Mouse (Mus musculus): ENCODE measurements at regions not wholly inside any gene's neighbourhood (a gene's known extent, or its start where the extent isn't known, plus 50 kb on each side); places are given as distances from the start of the nearest gene placed in this dataset.

DNA sequence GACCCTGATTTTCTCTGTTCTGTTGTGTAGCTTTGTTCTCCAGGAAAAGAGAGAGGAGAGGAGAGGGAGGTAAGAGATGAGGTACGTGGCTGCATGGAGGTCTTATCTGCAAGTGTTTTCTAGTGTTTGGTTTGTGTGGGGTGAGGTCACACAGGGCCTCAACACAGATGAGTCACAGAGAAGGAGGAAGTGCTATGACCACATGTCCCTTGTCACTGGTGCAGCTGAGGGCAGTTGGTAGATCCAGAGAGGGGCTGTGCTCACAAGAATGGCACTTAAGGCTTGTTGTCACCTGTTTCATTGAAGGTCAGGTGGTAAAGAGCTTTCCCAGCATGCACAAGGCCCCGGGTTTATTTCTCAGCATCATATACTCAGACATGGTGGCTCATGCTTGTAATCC, 73.2 kb downstream of the Itgb2l start:
- no peak overlapping the region for H3K9ac ChIP-seq (ENCODE audit: insufficient read depth, low read depth)
- no peaks in the 10 kb centered on the region for H3K27me3 ChIP-seq (replicated peaks)
- dilution Hi-C loops (cut with MboI; ENCODE audit: extremely low pct_ligation_motif_present, extremely low pct_unique_long_range_greater_than_20kb, low sequenced_read_pairs): no loop called here
- peaks cover 18 to 37% of the 10 kb centered on the region in 2 experiments for H3K4me1 ChIP-seq (ENCODE audit: control insufficient read depth in 1 of 2, insufficient read depth in 2 of 2)
- no peaks in the 10 kb centered on the region for H3K36me3 ChIP-seq (replicated peaks in 1 of 2; ENCODE audit: control insufficient read depth in 1 of 2, insufficient read depth in 1 of 2, low read length in 1 of 2)
- DNase-seq (ENCODE audit: extremely low read depth): peak; percentile 79
- peaks cover 3% of the 10 kb centered on the region for H3K9me3 ChIP-seq (replicated peaks; ENCODE audit: low read length)
- TF ChIP-seq JUND (conservative IDR thresholded peaks at IDR 0.05; ENCODE audit: low read depth, low read length) (peak; percentile 85), CHD1 (IDR thresholded peaks at IDR 0.05; ENCODE audit: low read depth, low read length) (no peak), MXI1 (IDR thresholded peaks at IDR 0.05; ENCODE audit: low read depth, low read length) (peak; percentile 77), ZNF384 (IDR thresholded peaks at IDR 0.05; ENCODE audit: low read depth, low read length) (no peak), UBTF (IDR thresholded peaks at IDR 0.05; ENCODE audit: low read depth, low read length) (no peak), CTCF (conservative IDR thresholded peaks at IDR 0.05 in 1 of 2, IDR thresholded peaks at IDR 0.05 in 1 of 2; ENCODE audit: low read depth in 2 of 2, low read length in 2 of 2) (no peak), ZMIZ1 (IDR thresholded peaks at IDR 0.05; ENCODE audit: low read depth, low read length) (peak; percentile 37; the same call in 1 of the 2 replicates), ETS1 (conservative IDR thresholded peaks at IDR 0.05; ENCODE audit: low read depth, low read length) (peak; percentile 92), PAX5 (IDR thresholded peaks at IDR 0.05; ENCODE audit: low read length) (no peak), ZC3H11A (IDR thresholded peaks at IDR 0.05; ENCODE audit: low read depth, low read length) (no peak), E2F4 (IDR thresholded peaks at IDR 0.05; ENCODE audit: insufficient replicate concordance, low read depth, low read length) (peak; percentile 30; the same call in 1 of the 2 replicates), POLR2A (IDR thresholded peaks at IDR 0.05; ENCODE audit: low read depth, low read length) (no peak), BHLHE40 (IDR thresholded peaks at IDR 0.05; ENCODE audit: low read depth, low read length) (peak; percentile 81), ZKSCAN1 (IDR thresholded peaks at IDR 0.05; ENCODE audit: borderline replicate concordance, low read depth, low read length) (no peak), HCFC1 (IDR thresholded peaks at IDR 0.05; ENCODE audit: low read depth, low read length) (no peak; the same call in 1 of the 2 replicates), JUN (IDR thresholded peaks at IDR 0.05; ENCODE audit: insufficient read depth, low read depth, low read length) (peak; percentile 90), MAX (IDR thresholded peaks at IDR 0.05; ENCODE audit: low read length) (peak; percentile 90), SIN3A (IDR thresholded peaks at IDR 0.05; ENCODE audit: low read length) (peak; percentile 65; the same call in 1 of the 2 replicates), MAZ (IDR thresholded peaks at IDR 0.05; ENCODE audit: low read depth, low read length) (0 out of 2 replicates have a peak, but pooled peaks have one; percentile 47), CHD2 (IDR thresholded peaks at IDR 0.05; ENCODE audit: low read length) (peak; percentile 68; the same call in 1 of the 2 replicates), IRF4 (IDR thresholded peaks at IDR 0.05; ENCODE audit: low read depth, low read length) (peak; percentile 81; the same call in 1 of the 2 replicates), ELF1 (IDR thresholded peaks at IDR 0.05; ENCODE audit: low read depth, low read length) (peak; percentile 79), KAT2A (IDR thresholded peaks at IDR 0.05; ENCODE audit: insufficient replicate concordance, low read length) (no peak), GABPA (IDR thresholded peaks at IDR 0.05; ENCODE audit: insufficient replicate concordance, low read depth, low read length) (no peak), RCOR1 (conservative IDR thresholded peaks at IDR 0.05; ENCODE audit: low read depth, low read length) (peak; percentile 67; the same call in 1 of the 2 replicates), NELFE (IDR thresholded peaks at IDR 0.05; ENCODE audit: low read depth, low read length) (peak; percentile 30; the same call in 1 of the 2 replicates), POLR2AphosphoS2 (IDR thresholded peaks at IDR 0.05; ENCODE audit: low read depth, low read length) (no peak), USF1 (IDR thresholded peaks at IDR 0.05; ENCODE audit: low read depth, low read length) (peak; percentile 51), MEF2A (IDR thresholded peaks at IDR 0.05; ENCODE audit: borderline replicate concordance, low read depth, low read length) (peak; percentile 75), RAD21 (IDR thresholded peaks at IDR 0.05; ENCODE audit: low read depth, low read length) (no peak), MAFK (IDR thresholded peaks at IDR 0.05; ENCODE audit: insufficient replicate concordance, low read length) (peak; percentile 22; the same call in 1 of the 2 replicates), TBP (conservative IDR thresholded peaks at IDR 0.05; ENCODE audit: low read depth, low read length) (0 out of 2 replicates have a peak, but pooled peaks have one; percentile 42), NRF1 (IDR thresholded peaks at IDR 0.05; ENCODE audit: low read depth, low read length) (0 out of 2 replicates have a peak, but pooled peaks have one; percentile 29), EP300 (IDR thresholded peaks at IDR 0.05; ENCODE audit: low read length) (peak; percentile 88), SMC3 (IDR thresholded peaks at IDR 0.05; ENCODE audit: low read depth, low read length) (no peak), MYC (IDR thresholded peaks at IDR 0.05; ENCODE audit: low read depth, low read length) (peak; percentile 91), USF2 (conservative IDR thresholded peaks at IDR 0.05; ENCODE audit: low read depth, low read length) (no peak), TCF12 (IDR thresholded peaks at IDR 0.05; ENCODE audit: low read depth, low read length) (peak; percentile 86)
- H3K4me3 ChIP-seq (replicated peaks in 1 of 3; ENCODE audit: low read depth in 2 of 3, low read length in 2 of 3, poor library complexity in 1 of 3): no peak overlapping the region
- H3K4me2 ChIP-seq (ENCODE audit: insufficient read depth, low read depth, poor library complexity, severe bottlenecking): no peak overlapping the region
- in situ Hi-C loops (cut with MboI; ENCODE audit: low pct_ligation_motif_present, low pct_unique_long_range_greater_than_20kb, low sequenced_read_pairs): loop anchor here (5.0 kb wide), 1 partner anchor 97 kb away; the partner anchor contains the start of gene Pcp4
- H3K27ac ChIP-seq (ENCODE audit: insufficient read depth, low read depth): no peak overlapping the region
- no peaks in the 10 kb centered on the region for H3K79me2 ChIP-seq (replicated peaks; ENCODE audit: control insufficient read depth, extremely low read depth, insufficient read depth, poor library complexity, severe bottlenecking)

Data from CH12.LX (cell line).